Mouse (Mus musculus) right cerebral cortex, postnatal 10 days (tissue): ENCODE data around the gene Tm7sf3.

Experiments used
- DNase-seq, 2 experiments: peaks; one replicate each; pipeline ENCODE4 v3.0.0; 2021; ENCODE audit warnings: low spot score in 2 of 2

Tm7sf3 gene

GRCm38 (mm10) chr6:146660591-146660990 is 18.0 kb upstream of the Tm7sf3 start:
- no peak for DNase-seq

- no peak for DNase-seq
Measured at GRCm38 (mm10) chr6:146653197-146653596, 10.6 kb upstream of the Tm7sf3 start.

GRCm38 (mm10) chr6:146651431-146651830 is 8.8 kb upstream of the Tm7sf3 start:
- no peak for DNase-seq

DNA sequence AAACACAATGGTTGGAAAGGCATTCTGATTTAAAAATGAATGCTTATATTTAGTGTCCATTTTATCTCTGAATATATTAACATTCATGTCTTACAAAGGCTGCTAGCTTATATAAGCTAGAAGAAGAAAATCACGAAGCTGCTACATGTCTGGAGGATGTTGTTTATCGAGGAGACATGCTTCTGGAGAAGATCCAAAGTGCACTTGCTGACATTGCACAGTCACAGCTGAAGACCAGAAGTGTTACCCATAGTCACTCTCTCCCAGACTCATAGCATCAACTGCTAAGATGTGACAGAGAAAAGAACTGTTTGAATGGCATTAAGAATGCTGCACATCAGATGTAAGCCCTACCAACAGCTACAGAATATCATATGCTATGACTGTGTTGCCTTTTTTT is 7.4 kb upstream of the Tm7sf3 start:
- DNase-seq, result no peak

- DNase-seq, result no peak
Measured at GRCm38 (mm10) chr6:146643184-146643570, 553 bp upstream of the Tm7sf3 start.

DNA sequence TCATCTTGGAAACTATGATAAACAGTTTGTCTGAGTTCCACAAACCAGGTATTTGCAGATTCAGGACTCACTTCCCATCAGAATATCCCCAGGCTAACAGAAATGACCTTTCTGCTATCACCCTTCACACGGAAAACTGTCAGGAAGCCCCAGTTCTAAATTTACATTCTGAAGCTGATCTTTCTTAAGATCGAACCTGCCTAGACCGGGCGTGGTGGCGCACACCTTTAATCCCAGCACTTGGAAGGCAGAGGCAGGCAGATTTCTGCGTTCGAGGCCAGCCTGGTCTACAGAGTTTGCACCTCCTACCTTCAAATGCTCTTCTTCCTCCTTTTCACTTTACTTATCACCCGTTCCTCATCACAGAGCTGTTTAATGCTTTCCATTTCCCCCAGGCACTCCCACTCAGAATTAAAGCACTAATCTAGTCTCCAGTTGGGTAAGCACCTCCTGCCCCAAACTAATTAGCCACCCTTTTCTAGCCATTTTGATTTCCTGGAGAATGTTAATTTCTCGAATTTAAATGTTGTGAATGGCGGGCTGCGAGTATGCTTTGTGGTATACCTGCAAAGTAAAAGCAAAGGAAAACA is 908 bp downstream of the Tm7sf3 start:
- no peak for DNase-seq

- DNase-seq, result no peak
Measured at GRCm38 (mm10) chr6:146640991-146641390, 1.6 kb downstream of the Tm7sf3 start.

- no peak for DNase-seq
Measured at GRCm38 (mm10) chr6:146640068-146640965, 2.3 kb downstream of the Tm7sf3 start.

- DNase-seq, result no peak
Measured at GRCm38 (mm10) chr6:146636482-146636881, 6.1 kb downstream of the Tm7sf3 start.

- DNase-seq, result no peak
Measured at GRCm38 (mm10) chr6:146634759-146635606, 7.6 kb downstream of the Tm7sf3 start.

DNA sequence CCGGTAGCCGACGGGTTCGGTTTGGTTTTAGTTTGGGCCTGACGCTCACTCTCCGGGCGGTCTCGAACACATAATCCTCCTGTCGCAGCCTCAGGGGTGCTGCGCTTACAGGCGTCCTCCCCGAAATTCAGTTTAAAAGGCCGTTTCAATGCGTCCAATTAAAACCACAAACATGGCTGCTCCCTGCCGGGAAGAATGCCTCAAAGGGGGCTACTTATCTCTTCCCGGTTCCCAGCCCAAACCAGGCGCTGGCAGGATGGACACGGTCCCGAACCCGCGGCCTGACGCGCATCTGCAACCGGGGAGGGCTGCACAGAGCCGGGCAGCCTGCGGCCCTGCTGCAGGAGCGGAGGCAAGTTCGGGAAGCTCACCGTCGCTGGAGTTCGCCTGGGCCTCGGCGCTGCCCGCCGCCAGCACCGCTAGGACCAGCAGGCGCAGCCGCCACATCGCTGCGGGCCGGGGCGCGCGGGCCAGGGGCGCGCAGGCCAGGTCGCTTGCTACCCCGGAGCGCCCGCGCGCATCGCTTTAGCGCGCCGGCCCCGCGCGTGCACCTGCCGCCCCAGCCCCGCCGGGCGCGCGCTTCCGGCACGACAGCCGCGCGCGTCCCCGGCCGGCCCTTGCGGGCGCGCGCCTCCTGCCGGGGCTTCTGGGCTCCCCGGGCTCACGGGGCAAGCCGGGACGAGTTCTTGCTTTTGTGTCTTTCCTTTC is 8.5 kb downstream of the Tm7sf3 start:
- peak; percentile 79 to 80 for DNase-seq

- DNase-seq, result peak; percentile 63 to 71
Measured at GRCm38 (mm10) chr6:146633629-146634014, 9.0 kb downstream of the Tm7sf3 start.

GRCm38 (mm10) chr6:146633097-146633496 is 9.5 kb downstream of the Tm7sf3 start:
- no peak for DNase-seq

DNA sequence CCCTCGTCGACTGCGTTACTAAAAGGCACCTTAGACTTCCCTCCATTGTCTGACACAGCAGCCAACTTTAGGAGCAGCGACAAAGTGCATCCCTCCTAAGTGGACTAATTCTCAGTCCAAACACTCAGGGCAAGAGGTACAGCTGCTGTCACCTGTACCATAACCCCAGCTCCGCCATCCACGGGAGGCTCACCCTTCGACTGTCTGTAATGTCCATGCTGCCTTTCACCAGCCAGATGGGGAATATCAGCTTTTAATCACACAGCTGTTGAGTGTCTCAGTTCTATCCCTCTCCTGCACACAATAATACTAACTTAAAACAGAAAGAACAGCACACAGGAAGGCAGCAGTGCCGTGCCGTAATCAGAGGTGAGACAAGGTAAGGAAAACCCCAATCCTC is 10.2 kb downstream of the Tm7sf3 start:
- DNase-seq, result no peak

DNA sequence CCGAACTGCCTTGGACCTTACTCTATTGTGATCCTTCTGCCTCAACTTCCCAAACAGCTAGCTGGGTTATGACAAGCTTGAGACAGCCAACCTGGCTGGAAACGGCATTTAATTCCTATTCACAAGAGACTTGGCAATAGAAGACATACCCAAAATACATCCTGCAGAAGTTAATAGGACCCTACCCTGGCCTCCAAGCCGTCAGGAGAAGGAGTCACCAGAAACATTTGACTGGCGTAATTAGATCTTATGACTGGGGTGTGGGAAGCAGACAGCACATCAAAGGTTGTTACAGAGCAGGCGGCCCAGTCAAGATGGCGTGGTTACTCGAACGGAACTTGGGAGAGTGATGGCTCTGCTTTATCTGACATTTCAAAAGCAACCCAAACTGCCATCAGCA is 10.8 kb downstream of the Tm7sf3 start:
- DNase-seq, result no peak

DNA sequence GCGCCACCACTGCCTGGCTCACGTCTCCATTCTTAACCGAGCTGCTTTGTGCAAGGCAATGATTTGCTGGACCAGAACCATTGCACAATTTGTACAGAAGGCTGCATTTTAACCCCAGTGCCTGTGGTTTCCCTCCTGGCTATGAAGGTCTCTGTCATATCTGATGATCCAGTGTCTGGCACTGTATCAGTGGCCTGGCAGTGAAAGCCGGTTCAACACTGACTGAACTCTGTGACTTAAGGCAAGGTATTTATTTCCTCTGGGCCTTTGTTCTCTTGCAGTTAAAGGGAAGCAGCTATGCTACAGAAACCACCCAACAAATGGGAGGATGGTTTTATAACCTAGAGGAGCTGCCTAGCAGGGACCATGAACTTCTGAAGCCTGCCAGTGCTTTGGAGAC is 11.7 kb downstream of the Tm7sf3 start:
- DNase-seq, result no peak

DNA sequence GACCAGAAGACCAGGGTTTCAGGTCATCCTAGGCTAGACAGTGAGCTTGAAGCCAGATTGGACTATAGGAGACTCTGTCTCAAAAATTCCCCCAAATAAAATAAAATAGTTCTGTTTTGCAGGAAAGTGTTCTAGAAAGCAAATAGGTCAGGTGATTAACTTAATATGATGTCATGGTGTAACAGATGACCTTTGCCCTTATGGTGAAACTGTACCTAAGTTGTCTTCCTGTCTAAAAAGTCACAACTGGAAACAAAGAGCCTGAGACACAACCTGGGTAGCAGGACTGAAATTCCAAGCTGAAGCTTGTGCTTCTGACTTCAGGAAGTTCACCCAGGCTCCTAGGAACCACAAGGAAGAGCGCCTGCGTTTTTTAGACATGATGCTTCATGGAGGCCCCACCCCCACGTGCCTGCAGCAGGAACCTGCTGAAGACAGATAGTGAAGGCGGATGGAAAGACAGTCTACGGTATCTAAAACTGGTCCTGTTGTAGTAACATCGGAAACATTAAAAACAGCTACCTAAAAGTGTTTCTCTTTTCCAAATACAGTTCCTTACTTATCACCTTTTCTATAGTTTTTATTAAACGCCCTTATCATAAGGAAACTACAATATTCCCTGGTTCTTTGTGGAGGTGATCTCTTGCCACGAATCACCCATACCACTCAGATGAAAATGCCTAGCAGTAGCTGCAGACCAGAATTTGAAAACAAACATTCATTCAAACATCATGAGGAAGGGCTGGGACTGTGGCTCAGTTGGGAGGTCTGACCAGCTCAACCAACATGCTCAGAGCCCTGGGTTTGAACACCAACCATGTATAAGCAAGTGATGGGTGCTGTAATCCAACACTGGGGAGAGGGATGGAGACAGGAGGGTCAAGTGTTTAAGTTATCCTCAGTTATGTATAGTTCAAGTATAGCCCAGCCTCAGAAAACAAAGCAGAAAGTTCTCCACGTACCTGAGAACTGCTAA is 12.6 kb downstream of the Tm7sf3 start:
- DNase-seq, result no peak

DNA sequence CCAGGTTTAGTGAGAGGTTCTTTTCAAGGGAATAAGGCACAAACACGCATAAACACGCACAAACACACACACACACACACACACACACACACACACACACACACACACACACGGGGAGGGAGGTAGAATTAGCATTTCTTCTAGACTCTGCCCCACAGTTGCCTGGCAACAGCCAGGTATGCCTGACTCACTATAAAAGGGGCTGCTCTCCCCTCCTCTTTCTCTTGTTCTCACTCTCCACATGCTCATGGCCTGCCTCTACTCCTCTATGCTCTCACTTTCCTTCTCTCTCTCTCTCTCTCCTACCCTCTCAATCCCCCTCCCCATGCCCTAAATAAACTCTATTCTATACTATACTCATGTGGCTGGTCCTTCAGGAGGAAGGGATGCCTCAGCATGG is 14.5 kb downstream of the Tm7sf3 start:
- DNase-seq, result no peak

GRCm38 (mm10) chr6:146616670-146617069 is 26.0 kb downstream of the Tm7sf3 start:
- DNase-seq, result no peak

DNA sequence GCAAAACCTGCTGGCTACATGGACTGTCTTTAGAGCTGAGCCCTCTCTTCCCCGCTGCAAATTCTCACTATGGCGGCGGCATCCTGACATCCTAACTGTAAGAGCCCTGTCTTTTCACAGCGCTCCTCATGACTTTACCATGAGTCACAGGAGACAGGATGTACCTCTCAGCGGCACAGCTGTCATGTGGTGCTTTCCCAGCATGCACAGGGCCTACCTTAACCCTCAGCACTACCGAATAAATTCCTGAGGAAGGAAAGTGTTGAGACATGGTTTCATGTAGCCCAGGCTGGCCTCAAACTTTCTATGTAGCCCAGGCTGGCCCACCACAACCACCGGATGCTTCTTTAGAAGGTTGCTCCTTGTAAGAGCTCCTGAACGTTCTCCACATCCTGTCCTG is 26.7 kb downstream of the Tm7sf3 start:
- DNase-seq, result no peak

DNA sequence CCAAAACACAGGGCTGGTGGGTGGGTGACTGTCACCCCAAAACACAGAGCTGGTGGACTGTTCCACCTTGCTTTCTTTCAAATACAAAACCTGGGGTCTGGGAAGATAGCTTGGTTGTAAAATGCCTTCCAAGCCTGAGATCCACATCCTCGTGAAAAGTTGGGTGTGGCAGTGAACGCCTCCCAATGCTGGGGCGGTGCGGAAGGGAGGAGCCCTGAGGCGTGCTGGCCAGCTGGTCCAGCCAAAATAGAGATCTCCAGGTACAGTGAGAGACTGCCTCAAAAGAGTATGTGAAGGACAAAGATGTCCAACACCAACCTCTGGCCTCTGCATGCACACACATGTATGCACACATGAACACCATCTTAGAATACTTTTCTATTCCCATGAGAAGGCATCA is 28.1 kb downstream of the Tm7sf3 start:
- DNase-seq, result no peak
